Mouse (Mus musculus) lung, postnatal 0 days (tissue): ENCODE results near the gene Tyr.

Source experiments
- CTCF ChIP-seq: IDR thresholded peaks from 2 replicates; pipeline ENCODE4 v1.5.1; 2016; ENCODE audit warnings: antibody characterized with exemption, mild to moderate bottlenecking
- EP300 ChIP-seq: IDR thresholded peaks from 2 replicates; pipeline ENCODE4 v1.6.1; 2016; ENCODE audit warnings: antibody characterized with exemption, mild to moderate bottlenecking, control low read depth

GRCm38 (mm10) chr7:87494124-87494682 lies 891 bp upstream of the Tyr start:
- no peak for TF ChIP-seq CTCF
- TF ChIP-seq EP300 = no peak
